ENCODE assay signal across 20 mouse cellular contexts in the genomic region with DNA sequence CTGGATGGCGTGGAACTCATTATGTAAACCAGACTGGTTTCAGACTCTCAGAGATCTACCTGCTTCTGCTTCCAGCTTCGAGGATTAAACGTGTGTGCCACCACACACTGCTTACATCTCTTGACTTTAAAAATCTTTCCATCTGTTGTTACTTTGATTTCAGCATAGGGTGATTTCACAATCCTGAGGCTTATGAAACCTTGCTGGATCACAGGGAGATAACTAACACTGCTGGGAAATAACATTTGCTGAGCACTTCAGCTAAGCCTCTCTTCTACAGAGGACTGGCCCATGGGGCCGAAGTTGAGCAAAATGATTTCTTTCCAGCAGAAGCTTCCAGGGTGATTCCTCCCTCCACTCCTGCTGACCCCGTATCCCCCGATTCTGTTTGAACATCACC. TPM values are rescaled to one million over a fixed set of nuclear protein-coding genes. Genes with fewer than 3 reads are reported as not detected.
DNase-seq lines count a peak whose midpoint lies in the region; ATAC-seq and TF ChIP-seq lines count a peak whose summit lies in the region.
"Had no signal": no experiment of that assay in that cellular context is flagged by ENCODE, and none has a peak within 500 bp of the region (broad histone marks: within the 10 kb centered on the region; RNA-seq: fewer than 3 reads in every experiment).

No protein-coding gene starts in this region.

- no peaks in the 10 kb centered on the region for H3K4me1 ChIP-seq in hindbrain, embryonic 13.5 days (replicated peaks)
- H3K4me1 ChIP-seq: heart, embryonic 15.5 days; limb, embryonic 13.5 days; stomach, embryonic 15.5 days had no signal

- 89% methylated on average over 6 of the region's 6 CpGs for WGBS in hindbrain, embryonic 13.5 days

- no peak for TF ChIP-seq CTCF in gastrocnemius, adult 2 months (IDR thresholded peaks at IDR 0.05)

- no peak for DNase-seq in gastrocnemius, adult 2 months
- DNase-seq in gastrocnemius, postnatal 10 days, result no peak
- peak; percentile 73 for DNase-seq in 416B (ENCODE audit: low read depth)
- peak; percentile 67 for DNase-seq in gonadal fat pad, adult 2 months (ENCODE audit: low read depth)
- peak; percentile 76 for DNase-seq in lung, postnatal 36 days
- DNase-seq in cerebellum, adult 9-11 months, result no peak
- DNase-seq in left cerebral cortex, adult 9 months (ENCODE audit: low spot score in 2 of 2), result no peak
- DNase-seq: B cell, adult 2 months; cerebellum, adult 8-10 months; gastrocnemius, postnatal 36 days; spleen, adult 18-20 months; thymus, postnatal 25 days had no signal

- no peak overlapping the region for H3K4me3 ChIP-seq in gastrocnemius, adult 2 months
- H3K4me3 ChIP-seq in hindbrain, embryonic 13.5 days, result no peak overlapping the region
- H3K4me3 ChIP-seq: heart, embryonic 15.5 days; layer of hippocampus, adult 2 months; limb, embryonic 13.5 days; megakaryocyte, embryonic 14.5 days; stomach, embryonic 15.5 days had no signal

- intact Hi-C loops in gastrocnemius, adult 2 months (cut with DNase I), result no loop called here

- no peaks in the 10 kb centered on the region for H3K9me3 ChIP-seq in hindbrain, embryonic 13.5 days
- H3K9me3 ChIP-seq: heart, embryonic 15.5 days; limb, embryonic 13.5 days; stomach, embryonic 15.5 days had no signal

- no peak overlapping the region for H3K4me2 ChIP-seq in hindbrain, embryonic 13.5 days
- H3K4me2 ChIP-seq: heart, embryonic 15.5 days; limb, embryonic 13.5 days; stomach, embryonic 15.5 days had no signal

- no peaks in the 10 kb centered on the region for H3K36me3 ChIP-seq in hindbrain, embryonic 13.5 days
- H3K36me3 ChIP-seq: heart, embryonic 15.5 days; limb, embryonic 13.5 days; stomach, embryonic 15.5 days had no signal

- H3K27me3 ChIP-seq in hindbrain, embryonic 13.5 days, result peaks cover 6% of the 10 kb centered on the region; the same call in 1 of the 2 replicates
- H3K27me3 ChIP-seq: heart, embryonic 15.5 days; limb, embryonic 13.5 days; stomach, embryonic 15.5 days had no signal

- ATAC-seq in hindbrain, embryonic 13.5 days (ENCODE audit: low FRiP score), result no peak
- ATAC-seq: intestine, postnatal 0 days had no signal

- H3K9ac ChIP-seq in hindbrain, embryonic 13.5 days, result no peak overlapping the region
- H3K9ac ChIP-seq: heart, embryonic 15.5 days; limb, embryonic 13.5 days; stomach, embryonic 15.5 days had no signal

- peak overlapping the region; percentile 51; the same call in 1 of the 2 replicates for H3K27ac ChIP-seq in gastrocnemius, adult 2 months
- H3K27ac ChIP-seq in hindbrain, embryonic 13.5 days, result no peak overlapping the region
- H3K27ac ChIP-seq: heart, embryonic 15.5 days; kidney, postnatal 0 days; layer of hippocampus, adult 2 months; limb, embryonic 13.5 days; stomach, embryonic 15.5 days had no signal

RNA-seq across cellular contexts. Expression of gene Usp8, which starts 11.8 kb away (rescaled TPM):
- 10 to 100 TPM; 14.8 to 18.9 TPM for total RNA-seq in gastrocnemius, adult 2 months (2021)
- total RNA-seq in gastrocnemius, postnatal 10 days (2021), result 10 to 100 TPM; 19.8 to 24.8 TPM
- 23.1 and 24.6 TPM in 2 replicates for polyA plus RNA-seq in gonadal fat pad, adult 2 months (2012; rRNA removed)
- polyA plus RNA-seq in hindbrain, embryonic 13.5 days (2015; fragmentation: Nextera tagmentation; extraction: Ambion mirVana), result 29.1 and 29.4 TPM in 2 replicates

RNA-seq across cellular contexts. Expression of gene Gabpb1, which starts 19.1 kb away (rescaled TPM):
- 1 to 10 TPM; 5.5 to 8.6 TPM for total RNA-seq in gastrocnemius, adult 2 months (2021)
- 10 to 100 TPM; 12.7 to 16.6 TPM for total RNA-seq in gastrocnemius, postnatal 10 days (2021)
- 6.8 and 8.6 TPM in 2 replicates for polyA plus RNA-seq in gonadal fat pad, adult 2 months (2012; rRNA removed)
- polyA plus RNA-seq in hindbrain, embryonic 13.5 days (2015; fragmentation: Nextera tagmentation; extraction: Ambion mirVana), result 51.7 and 52.6 TPM in 2 replicates

Comparison
In these comparisons a context has a peak if more than half of its experiments do, and no peak if none do; other contexts are left out.
1. DNase-seq: peak in 416B (single experiment), gonadal fat pad, adult 2 months (single experiment) and lung, postnatal 36 days (single experiment); none in gastrocnemius, adult 2 months (single experiment), gastrocnemius, postnatal 10 days (single experiment), cerebellum, adult 9-11 months (single experiment) and left cerebral cortex, adult 9 months (0 of 2).